Mouse (Mus musculus): ENCODE data around the gene Trank1. TPM values are rescaled to one million over a fixed set of nuclear protein-coding genes. Genes with fewer than 3 reads are reported as not detected.

Trank1 gene
- polyA plus RNA-seq, 1 experiment from 2014 or later: 12.6 TPM

DNA sequence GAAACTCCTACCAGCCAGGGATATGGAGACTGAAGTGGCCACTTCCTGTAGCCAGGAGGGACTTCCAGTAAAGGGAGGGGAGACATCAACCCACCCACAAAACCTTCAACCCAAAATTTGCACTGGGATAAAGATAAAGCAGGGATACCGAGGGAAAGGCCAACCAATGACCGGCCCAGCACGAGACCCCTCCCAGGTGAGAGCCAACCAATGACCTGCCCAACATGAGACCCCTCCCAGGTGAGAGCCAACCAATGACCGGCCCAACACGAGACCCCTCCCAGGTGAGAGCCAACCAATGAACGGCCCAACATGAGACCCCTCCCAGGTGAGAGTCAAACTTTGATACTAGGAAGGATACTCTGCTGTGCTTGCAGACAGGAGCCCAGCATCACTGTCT, 16.6 kb upstream of the Trank1 start:
- ATAC-seq (ENCODE audit: low FRiP score) (no peak), DNase-seq (ENCODE audit: low spot score) (no peak)
- no peaks in the 10 kb centered on the region for H3K36me3 ChIP-seq (replicated peaks; ENCODE audit: control insufficient read depth, insufficient read depth)
- H3K4me2 ChIP-seq (replicated peaks): no peak overlapping the region
- H3K27ac ChIP-seq: no peak overlapping the region
- WGBS: 92% methylated on average over 6 of the region's 6 CpGs
- H3K4me3 ChIP-seq (replicated peaks; ENCODE audit: low read length): no peak overlapping the region
- H3K9ac ChIP-seq: no peak overlapping the region
- no peaks in the 10 kb centered on the region for H3K4me1 ChIP-seq (replicated peaks; ENCODE audit: control insufficient read depth, insufficient read depth, low read length)
- no peaks in the 10 kb centered on the region for H3K27me3 ChIP-seq (ENCODE audit: control insufficient read depth, insufficient read depth, low read length)
- H3K9me3 ChIP-seq (ENCODE audit: control insufficient read depth, low read length): no peaks in the 10 kb centered on the region

DNA sequence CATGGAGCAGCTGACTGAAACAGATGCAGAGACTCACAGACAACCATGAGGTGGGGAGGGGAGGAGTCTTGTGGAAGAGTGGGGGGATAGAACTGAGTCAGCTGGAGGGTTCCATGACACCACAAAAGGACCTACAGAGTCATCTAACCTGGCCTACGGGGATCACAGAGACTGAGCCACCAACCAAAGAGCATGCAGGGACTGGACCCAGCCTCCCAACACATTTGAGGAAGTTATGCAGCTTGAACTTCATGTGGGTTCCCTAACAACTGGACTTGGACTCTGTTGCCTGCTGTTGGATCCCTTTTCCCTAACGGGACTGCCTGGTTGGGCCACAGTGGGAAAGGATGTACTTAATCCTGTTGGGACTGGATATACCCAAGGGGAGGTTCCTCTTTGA, 16.2 kb upstream of the Trank1 start:
- Histone ChIP-seq H3K4me3 (replicated peaks; ENCODE audit: low read length) (no peak overlapping the region), H3K4me2 (replicated peaks) (no peak overlapping the region), H3K9me3 (ENCODE audit: control insufficient read depth, low read length) (no peaks in the 10 kb centered on the region), H3K27ac (no peak overlapping the region), H3K4me1 (replicated peaks; ENCODE audit: control insufficient read depth, insufficient read depth, low read length) (no peaks in the 10 kb centered on the region), H3K27me3 (ENCODE audit: control insufficient read depth, insufficient read depth, low read length) (no peaks in the 10 kb centered on the region), H3K9ac (no peak overlapping the region), H3K36me3 (replicated peaks; ENCODE audit: control insufficient read depth, insufficient read depth) (no peaks in the 10 kb centered on the region)
- ATAC-seq (ENCODE audit: low FRiP score): no peak
- 81% methylated on average over 2 of the region's 2 CpGs for WGBS
- DNase-seq (ENCODE audit: low spot score): no peak

DNA sequence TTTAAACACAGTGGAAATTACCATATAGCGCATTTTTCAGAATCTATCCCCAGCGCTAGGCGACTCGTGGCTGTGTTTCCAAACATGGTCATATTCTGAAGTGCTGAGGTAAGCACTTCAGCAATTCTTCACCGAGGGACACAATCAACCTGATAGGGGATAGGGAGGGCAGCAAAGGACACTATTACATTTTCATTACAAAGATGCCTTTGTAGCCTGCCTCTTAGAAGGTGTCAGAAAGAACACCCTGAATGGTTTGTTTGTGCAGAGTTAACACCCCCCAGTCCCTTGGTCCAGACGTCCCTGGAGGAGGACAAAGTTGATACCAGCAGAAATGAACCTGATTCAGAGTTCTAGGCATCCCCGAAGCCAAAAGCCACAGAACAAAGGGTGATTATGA, 15.1 kb upstream of the Trank1 start:
- WGBS: 77% methylated on average over 7 of the region's 7 CpGs
- no peak for ATAC-seq (ENCODE audit: low FRiP score)
- no peak overlapping the region for H3K27ac ChIP-seq
- no peak overlapping the region for H3K4me3 ChIP-seq (replicated peaks; ENCODE audit: low read length)
- no peaks in the 10 kb centered on the region for H3K27me3 ChIP-seq (ENCODE audit: control insufficient read depth, insufficient read depth, low read length)
- DNase-seq (ENCODE audit: low spot score): no peak
- H3K9me3 ChIP-seq (ENCODE audit: control insufficient read depth, low read length): no peaks in the 10 kb centered on the region
- H3K4me2 ChIP-seq (replicated peaks): no peak overlapping the region
- H3K36me3 ChIP-seq (replicated peaks; ENCODE audit: control insufficient read depth, insufficient read depth): no peaks in the 10 kb centered on the region
- no peaks in the 10 kb centered on the region for H3K4me1 ChIP-seq (replicated peaks; ENCODE audit: control insufficient read depth, insufficient read depth, low read length)
- H3K9ac ChIP-seq: no peak overlapping the region

DNA sequence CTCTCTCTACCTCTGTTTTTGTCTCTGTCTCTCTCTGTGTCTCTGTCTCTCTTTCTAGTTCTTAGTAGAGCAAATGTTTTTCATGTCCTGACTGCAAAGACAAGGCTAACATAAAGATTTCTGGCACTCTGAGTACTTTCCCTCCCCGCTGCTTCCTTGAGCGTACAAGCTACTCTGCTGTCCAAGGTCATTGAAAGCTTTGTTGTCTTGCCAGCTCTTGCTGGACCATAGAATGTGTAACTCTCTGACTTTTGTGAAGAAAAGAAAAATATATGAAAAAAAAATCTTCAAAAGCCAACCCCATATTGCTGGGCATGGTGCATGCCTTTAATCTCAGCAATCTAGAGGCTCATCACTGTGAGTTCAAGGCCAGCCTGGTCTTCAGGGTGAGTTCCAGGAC, 12.9 kb upstream of the Trank1 start:
- WGBS: 78% methylated on average over 2 of the region's 2 CpGs
- Histone ChIP-seq H3K27me3 (ENCODE audit: control insufficient read depth, insufficient read depth, low read length) (no peaks in the 10 kb centered on the region), H3K27ac (no peak overlapping the region), H3K4me3 (replicated peaks; ENCODE audit: low read length) (no peak overlapping the region), H3K9ac (no peak overlapping the region), H3K36me3 (replicated peaks; ENCODE audit: control insufficient read depth, insufficient read depth) (no peaks in the 10 kb centered on the region), H3K9me3 (ENCODE audit: control insufficient read depth, low read length) (no peaks in the 10 kb centered on the region), H3K4me2 (replicated peaks) (no peak overlapping the region), H3K4me1 (replicated peaks; ENCODE audit: control insufficient read depth, insufficient read depth, low read length) (no peaks in the 10 kb centered on the region; the same call in 1 of the 2 replicates)
- ATAC-seq (ENCODE audit: low FRiP score): no peak
- no peak for DNase-seq (ENCODE audit: low spot score)

DNA sequence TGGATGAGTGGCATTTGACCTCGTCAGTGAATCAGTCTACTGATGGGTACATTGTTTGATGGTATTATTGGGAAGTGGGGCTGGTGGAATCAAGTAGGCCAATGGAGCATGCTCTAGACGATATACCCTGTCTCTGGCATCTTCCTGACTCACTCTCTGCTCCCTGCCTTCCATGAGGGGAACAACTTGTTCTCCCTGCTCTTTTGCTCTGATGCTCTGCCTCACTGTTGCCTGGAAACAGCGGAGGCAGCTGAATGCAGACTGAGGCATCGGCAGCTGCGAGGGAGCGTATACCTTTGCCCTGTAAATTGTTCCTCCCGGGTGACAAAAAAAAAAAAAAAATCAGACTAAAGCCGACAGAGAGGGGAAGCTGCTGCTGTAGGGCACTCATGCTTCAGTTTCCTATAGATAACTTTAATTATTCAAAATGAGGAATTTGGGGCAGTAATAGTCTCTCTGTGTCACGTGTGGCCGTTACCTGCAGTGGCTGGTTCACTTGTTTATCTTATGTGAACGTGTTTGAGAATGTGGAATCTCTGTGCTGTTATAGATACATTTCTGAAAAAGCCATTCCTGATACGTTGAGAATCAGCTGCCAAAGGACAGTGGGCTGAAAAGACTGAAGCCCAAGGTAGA, 9.2 kb upstream of the Trank1 start:
- DNase-seq (ENCODE audit: low spot score) (no peak), ATAC-seq (ENCODE audit: low FRiP score) (no peak)
- Histone ChIP-seq H3K4me3 (replicated peaks; ENCODE audit: low read length) (no peak overlapping the region), H3K9me3 (ENCODE audit: control insufficient read depth, low read length) (no peaks in the 10 kb centered on the region), H3K27me3 (ENCODE audit: control insufficient read depth, insufficient read depth, low read length) (no peaks in the 10 kb centered on the region), H3K4me1 (replicated peaks; ENCODE audit: control insufficient read depth, insufficient read depth, low read length) (no peaks in the 10 kb centered on the region; the same call in 1 of the 2 replicates), H3K36me3 (replicated peaks; ENCODE audit: control insufficient read depth, insufficient read depth) (no peaks in the 10 kb centered on the region), H3K9ac (no peak overlapping the region), H3K27ac (no peak overlapping the region), H3K4me2 (replicated peaks) (no peak overlapping the region)
- WGBS: 45% methylated on average over 12 of the region's 12 CpGs

DNA sequence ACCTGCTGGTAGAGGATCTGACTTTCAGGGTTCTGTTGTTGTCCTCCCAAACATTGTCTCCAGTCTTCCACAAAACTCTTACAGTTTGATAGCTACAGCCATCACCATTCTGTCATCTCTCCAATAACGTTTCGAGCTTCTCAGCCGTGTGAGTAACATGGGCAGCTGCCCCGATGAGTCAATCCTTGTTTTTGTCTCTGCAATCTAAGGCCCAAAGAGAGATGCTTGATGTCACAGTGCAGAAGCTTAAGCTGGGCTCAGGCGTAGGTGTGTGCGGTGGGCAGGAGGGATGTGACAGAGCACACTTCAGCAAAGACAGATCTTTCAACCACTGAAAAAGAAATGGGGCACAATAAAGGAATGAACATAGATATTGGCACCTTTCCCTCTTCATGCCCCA, 7.5 kb upstream of the Trank1 start:
- DNase-seq (ENCODE audit: low spot score): no peak
- H3K27me3 ChIP-seq (ENCODE audit: control insufficient read depth, insufficient read depth, low read length): peaks cover 6% of the 10 kb centered on the region; the same call in 1 of the 2 replicates

DNA sequence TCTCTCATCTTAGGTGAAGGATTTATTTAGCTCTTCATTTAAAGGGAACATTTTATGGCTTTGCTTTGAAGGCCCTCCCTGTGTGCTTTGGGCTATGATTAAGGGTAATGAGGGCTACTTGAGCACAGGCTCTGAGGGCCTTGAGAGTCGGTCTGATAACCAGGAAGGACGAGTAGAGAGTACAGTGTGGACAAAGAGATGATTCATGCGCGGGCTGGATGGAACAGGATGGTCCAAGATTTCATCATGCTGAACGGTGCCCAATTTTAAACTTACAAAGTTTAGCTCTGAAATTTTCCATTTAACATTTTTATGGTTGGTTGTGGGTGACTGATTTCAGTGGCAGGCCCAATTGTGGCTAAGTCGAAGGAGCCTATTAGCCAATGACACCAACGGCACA, 5.4 kb upstream of the Trank1 start:
- H3K4me2 ChIP-seq (replicated peaks): no peak overlapping the region
- H3K4me1 ChIP-seq (replicated peaks; ENCODE audit: control insufficient read depth, insufficient read depth, low read length): no peaks in the 10 kb centered on the region; the same call in 1 of the 2 replicates
- no peak for DNase-seq (ENCODE audit: low spot score)
- ATAC-seq (ENCODE audit: low FRiP score): no peak
- WGBS: 88% methylated on average over 7 of the region's 7 CpGs
- H3K36me3 ChIP-seq (replicated peaks; ENCODE audit: control insufficient read depth, insufficient read depth): no peaks in the 10 kb centered on the region
- no peak overlapping the region for H3K27ac ChIP-seq
- peaks cover 26% of the 10 kb centered on the region for H3K27me3 ChIP-seq (ENCODE audit: control insufficient read depth, insufficient read depth, low read length)
- no peak overlapping the region for H3K9ac ChIP-seq
- H3K9me3 ChIP-seq (ENCODE audit: control insufficient read depth, low read length): peaks cover 7% of the 10 kb centered on the region
- H3K4me3 ChIP-seq (replicated peaks; ENCODE audit: low read length): no peak overlapping the region

More for the DNA sequence above, 7.5 kb upstream of the Trank1 start:
- no peak for ATAC-seq (ENCODE audit: low FRiP score)
- Histone ChIP-seq H3K9me3 (ENCODE audit: control insufficient read depth, low read length) (no peaks in the 10 kb centered on the region), H3K4me1 (replicated peaks; ENCODE audit: control insufficient read depth, insufficient read depth, low read length) (no peaks in the 10 kb centered on the region; the same call in 1 of the 2 replicates), H3K9ac (no peak overlapping the region), H3K4me3 (replicated peaks; ENCODE audit: low read length) (no peak overlapping the region), H3K4me2 (replicated peaks) (no peak overlapping the region), H3K36me3 (replicated peaks; ENCODE audit: control insufficient read depth, insufficient read depth) (no peaks in the 10 kb centered on the region), H3K27ac (no peak overlapping the region)
- WGBS: 93% methylated on average over 6 of the region's 6 CpGs

DNA sequence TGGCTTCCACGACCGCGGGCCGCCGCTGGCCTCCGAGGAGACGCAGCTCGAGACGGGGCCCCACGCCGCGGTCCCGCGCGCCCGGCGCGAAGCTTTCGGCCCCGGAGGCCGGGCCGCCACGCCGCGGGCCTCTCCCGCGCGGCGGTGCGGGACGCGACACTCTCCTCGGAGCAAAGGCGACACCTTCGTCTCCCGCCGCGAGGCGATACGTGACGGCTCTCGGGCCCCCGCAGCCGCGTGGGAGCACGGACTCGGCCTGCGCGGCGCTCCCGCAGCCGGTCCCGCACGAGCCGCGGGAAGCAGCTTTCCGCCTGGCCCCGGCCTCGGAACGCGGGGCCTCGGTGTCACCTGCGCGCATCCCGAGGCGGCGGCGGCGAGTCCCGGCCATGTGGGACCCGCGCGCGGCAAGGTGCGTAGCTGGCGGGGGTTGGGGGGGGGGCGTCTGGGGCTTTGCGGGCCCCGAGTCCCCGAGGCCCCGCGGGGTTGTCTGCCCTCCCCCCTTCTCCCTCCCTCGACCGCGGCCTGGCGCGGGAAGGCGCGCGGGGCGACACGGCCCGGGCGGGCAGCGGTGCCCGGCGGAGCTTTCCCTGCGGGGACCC, 403 bp downstream of the Trank1 start:
- Histone ChIP-seq H3K4me1 (replicated peaks; ENCODE audit: control insufficient read depth, insufficient read depth, low read length) (0 out of 2 replicates have a peak, but pooled peaks cover 6% of the 10 kb centered on the region), H3K4me2 (replicated peaks) (peak overlapping the region; percentile 93), H3K27me3 (ENCODE audit: control insufficient read depth, insufficient read depth, low read length) (peaks cover 64% of the 10 kb centered on the region), H3K36me3 (replicated peaks; ENCODE audit: control insufficient read depth, insufficient read depth) (no peaks in the 10 kb centered on the region), H3K27ac (no peak overlapping the region), H3K9me3 (ENCODE audit: control insufficient read depth, low read length) (peaks cover 17% of the 10 kb centered on the region), H3K4me3 (replicated peaks; ENCODE audit: low read length) (peak overlapping the region; percentile 62), H3K9ac (peak overlapping the region; percentile 65)
- no peak for DNase-seq (ENCODE audit: low spot score)
- peak; percentile 64; the same call in 1 of the 2 replicates for ATAC-seq (ENCODE audit: low FRiP score)
- under 1% methylated on average over 70 of the region's 98 CpGs for WGBS

DNA sequence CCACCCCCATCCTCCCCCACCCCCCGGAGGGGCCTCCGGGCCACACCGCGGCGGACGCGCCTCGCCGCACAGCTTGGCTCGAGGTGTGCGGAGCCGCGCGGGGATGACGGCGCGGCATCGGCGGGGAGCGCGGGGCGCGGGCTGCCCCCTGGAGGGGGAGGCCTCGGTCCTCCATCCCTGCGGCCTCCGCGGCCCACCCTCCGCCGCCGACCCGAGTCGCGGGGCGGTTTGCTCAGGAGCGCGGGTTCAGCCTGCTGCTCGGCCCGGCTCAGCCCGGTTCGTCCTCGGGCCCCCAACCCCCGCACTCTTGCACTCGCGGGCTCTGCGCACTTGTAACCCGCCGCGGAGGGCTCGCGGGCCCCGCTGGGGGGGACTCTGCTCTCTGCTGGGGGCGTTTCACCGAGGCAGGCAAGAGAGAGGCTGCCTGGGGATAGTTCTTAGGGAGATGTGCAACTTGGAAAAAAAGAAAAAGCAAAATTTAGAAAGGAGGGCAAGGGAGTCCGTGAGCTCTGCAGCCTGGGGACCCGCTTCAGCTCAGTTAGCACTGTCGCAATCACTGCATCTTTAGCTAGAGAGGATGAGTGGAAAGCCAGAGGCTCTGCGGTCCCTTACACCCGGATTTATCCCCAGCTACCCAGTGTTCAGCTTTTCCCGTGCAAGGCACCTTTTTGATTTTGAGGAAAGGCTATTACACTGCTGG, 1.1 kb downstream of the Trank1 start:
- H3K27me3 ChIP-seq (ENCODE audit: control insufficient read depth, insufficient read depth, low read length): peaks cover 64% of the 10 kb centered on the region
- peak overlapping the region; percentile 62 for H3K4me3 ChIP-seq (replicated peaks; ENCODE audit: low read length)
- DNase-seq (ENCODE audit: low spot score) (peak; percentile 36), ATAC-seq (ENCODE audit: low FRiP score) (peak; percentile 55)
- H3K4me1 ChIP-seq (replicated peaks; ENCODE audit: control insufficient read depth, insufficient read depth, low read length): 0 out of 2 replicates have a peak, but pooled peaks cover 6% of the 10 kb centered on the region
- peak overlapping the region; percentile 65 for H3K9ac ChIP-seq
- H3K36me3 ChIP-seq (replicated peaks; ENCODE audit: control insufficient read depth, insufficient read depth): no peaks in the 10 kb centered on the region
- H3K4me2 ChIP-seq (replicated peaks): peak overlapping the region; percentile 93
- no peak overlapping the region for H3K27ac ChIP-seq
- H3K9me3 ChIP-seq (ENCODE audit: control insufficient read depth, low read length): peaks cover 17% of the 10 kb centered on the region
- WGBS: under 1% methylated on average over 36 of the region's 59 CpGs

All from hindbrain, embryonic 14.5 days (tissue).